Mouse (Mus musculus): ENCODE results near the gene Ccdc153.

The Ccdc153 gene

GRCm38 (mm10) chr9:44240911-44241310 lies 435 bp downstream of the Ccdc153 start:
- no peak for DNase-seq

DNA sequence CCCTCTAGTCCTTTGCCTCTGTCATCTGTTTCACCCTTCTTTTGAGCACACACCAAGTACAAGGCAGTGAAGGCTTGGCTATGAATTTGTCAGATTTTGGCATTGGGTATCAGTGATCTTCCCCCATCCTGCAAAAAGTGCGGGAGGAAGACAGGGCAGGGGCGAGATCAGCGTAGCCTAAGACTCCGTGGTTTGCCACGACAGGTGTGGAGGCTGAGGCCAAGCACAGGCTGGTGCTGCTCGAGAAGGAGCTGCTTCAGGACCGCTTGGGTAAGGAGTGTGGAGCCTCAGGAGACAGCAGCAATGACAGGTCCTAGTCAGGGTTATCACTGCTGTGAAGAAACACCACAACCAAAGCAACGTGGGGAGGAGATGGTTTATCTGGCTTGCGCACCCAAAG lies 942 bp downstream of the Ccdc153 start:
- DNase-seq: no peak

- DNase-seq: no peak
These were observed 3.1 kb downstream of the Ccdc153 start for GRCm38 (mm10) chr9:44243621-44244020.

DNA sequence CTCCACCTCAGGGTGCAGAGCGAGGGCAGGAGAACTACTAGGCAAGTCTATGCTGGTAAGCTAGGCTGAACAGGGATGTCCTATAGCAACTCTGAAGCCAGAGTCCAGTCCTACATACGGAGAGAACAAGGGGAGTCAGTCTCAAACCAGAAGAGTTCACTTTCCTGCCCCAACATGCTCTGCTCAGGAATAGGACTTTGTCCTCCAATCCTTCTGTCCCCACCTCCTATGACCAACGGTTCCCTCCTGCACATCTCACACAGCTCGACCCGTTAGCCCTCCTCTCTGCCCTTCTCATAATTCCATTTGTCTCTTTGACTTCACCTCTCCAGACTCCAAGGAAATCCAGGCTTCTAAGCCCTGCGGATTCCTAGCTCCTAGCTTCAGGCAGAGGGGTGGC lies 7.4 kb downstream of the Ccdc153 start:
- DNase-seq: no peak

DNA sequence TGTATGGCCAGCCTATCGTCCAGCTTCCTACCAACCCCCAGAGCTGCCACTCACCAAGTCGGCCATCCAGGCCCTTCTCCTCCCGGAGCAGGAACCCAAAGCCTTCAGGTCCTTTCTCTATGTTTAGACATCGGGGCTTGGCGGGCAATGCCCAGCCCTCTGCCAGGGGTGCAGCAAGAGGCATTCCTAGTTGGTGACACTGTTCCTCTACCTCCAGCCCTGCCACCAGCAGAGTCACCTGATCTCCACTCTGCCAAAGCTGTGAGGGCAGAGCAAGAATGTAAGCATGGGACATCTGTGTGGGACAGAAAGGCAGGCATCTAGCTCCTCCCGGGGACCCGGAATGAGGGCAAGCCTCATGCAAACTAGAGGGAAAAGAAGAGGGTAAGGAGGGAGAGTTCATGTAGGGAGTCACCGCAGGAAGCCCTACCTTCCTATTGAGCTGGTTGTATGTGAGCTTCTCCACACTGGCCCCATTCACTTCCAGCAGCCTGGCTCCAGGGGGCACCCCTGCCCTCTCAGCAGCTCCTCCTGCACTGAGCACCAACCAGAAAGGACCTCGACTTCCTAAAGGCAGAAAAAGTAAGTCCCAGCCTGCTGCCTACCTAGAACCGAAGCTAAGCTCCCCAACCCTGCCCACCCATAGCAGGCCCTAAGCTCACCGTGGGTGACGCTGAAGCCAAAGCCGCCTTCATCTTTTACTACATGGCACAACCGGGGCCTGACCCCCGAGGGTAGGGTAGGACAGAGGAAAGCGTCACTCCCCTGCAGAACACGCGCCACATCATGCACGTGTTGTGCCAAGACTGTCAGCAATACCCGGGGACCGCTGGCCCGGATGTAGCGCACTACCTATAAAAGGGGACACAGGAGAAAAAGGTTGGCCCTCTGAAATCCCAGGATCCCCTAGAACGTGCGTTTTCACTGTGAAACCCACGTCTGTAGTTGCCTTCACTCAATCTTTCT lies 9.0 kb downstream of the Ccdc153 start:
- peak; percentile 60 for DNase-seq

- DNase-seq: no peak
These were observed 10.0 kb downstream of the Ccdc153 start for GRCm38 (mm10) chr9:44250445-44250844.

- DNase-seq: no peak
These were observed 10.8 kb downstream of the Ccdc153 start, which contains the start of gene Pdzd3 for GRCm38 (mm10) chr9:44251314-44251713. TSS of gene Pdzd3 (minus strand) at chr9:44251471.

DNA sequence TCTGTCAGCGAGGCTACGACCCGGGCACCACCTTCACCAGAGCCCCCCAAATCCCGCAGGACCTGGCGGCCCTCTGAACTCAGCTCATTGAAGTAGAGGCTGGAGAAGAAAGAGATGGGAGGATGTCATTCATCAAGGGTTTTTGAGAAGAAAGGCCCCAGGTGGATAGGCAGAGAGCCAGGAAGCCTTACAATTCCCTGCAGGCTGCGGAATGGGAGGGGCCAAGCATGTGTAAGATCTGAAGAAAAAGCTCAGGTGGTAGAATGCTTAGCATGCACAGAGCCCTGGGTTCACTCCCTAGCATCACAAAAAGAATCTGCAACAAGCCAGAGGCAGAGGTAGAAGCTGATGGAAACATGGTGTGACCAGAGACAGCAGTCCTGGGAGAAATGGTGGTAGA lies 13.0 kb downstream of the Ccdc153 start:
- DNase-seq: no peak

DNA sequence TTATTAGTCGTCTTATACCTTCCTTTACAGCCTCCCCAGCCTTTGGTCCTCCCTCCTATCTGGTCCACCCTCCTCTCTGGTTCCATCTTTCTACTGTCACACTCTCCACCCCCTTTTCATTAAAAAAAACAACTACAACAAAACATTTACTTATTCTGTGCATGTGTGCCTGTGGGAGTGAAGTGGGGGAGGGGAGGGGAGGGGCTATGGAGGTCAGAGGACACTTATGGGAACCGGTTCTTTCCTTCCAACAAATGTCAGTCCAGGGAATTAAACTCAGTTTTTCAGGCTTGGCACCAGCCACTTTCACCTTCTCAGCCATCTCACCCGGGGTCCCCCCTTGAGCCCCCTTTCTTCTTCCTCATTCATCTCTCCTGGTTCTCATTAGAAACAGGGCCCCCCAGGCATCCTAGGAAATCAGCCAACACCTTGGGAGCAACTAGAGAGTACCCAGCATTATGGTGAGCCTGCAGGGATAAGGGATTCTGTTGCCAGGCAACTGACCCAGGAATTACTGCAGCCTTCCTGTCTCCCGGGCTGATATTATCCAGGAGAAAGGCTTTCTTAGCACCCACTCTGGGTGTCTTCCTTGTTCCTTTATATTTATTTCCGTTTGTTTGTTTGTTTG lies 14.1 kb downstream of the Ccdc153 start:
- DNase-seq: no peak

- DNase-seq: no peak
These were observed 14.7 kb downstream of the Ccdc153 start for GRCm38 (mm10) chr9:44255136-44255521.

GRCm38 (mm10) chr9:44256213-44256612 lies 15.7 kb downstream of the Ccdc153 start:
- no peak for DNase-seq

- no peak for DNase-seq
These were observed 18.5 kb downstream of the Ccdc153 start for GRCm38 (mm10) chr9:44259014-44259413.

GRCm38 (mm10) chr9:44261388-44261787 lies 20.9 kb downstream of the Ccdc153 start:
- DNase-seq: no peak

- DNase-seq: no peak
These were observed 26.2 kb downstream of the Ccdc153 start for GRCm38 (mm10) chr9:44266478-44267226.

GRCm38 (mm10) chr9:44267319-44268026 lies 27.0 kb downstream of the Ccdc153 start:
- DNase-seq: no peak

GRCm38 (mm10) chr9:44268027-44268360 lies 27.5 kb downstream of the Ccdc153 start:
- peak; percentile 88 for DNase-seq

- no peak for DNase-seq
These were observed 28.0 kb downstream of the Ccdc153 start, which contains the start of gene Nlrx1 for GRCm38 (mm10) chr9:44268432-44268831. TSS of gene Nlrx1 (minus strand) at chr9:44268599.

GRCm38 (mm10) chr9:44269077-44269476 lies 28.6 kb downstream of the Ccdc153 start:
- DNase-seq: no peak

DNA sequence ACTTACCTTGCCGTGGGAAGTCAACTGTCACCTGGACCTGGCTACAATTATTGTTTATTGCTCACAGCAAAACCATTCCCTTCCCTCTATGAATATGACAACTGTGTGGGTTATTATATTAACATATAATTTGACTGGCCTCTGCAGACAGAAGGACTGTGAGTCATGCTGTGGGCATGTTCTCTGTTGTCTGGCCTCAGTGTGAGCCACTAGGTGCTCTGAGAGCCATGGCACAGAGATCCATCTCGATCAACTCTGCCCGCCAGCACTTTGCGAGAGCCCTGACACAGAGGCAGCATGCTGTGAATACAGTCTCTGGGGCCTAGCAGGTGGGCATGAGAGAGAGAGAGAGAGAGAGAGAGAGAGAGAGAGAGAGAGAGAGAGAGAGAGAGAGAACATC lies 29.5 kb downstream of the Ccdc153 start:
- DNase-seq: no peak

GRCm38 (mm10) chr9:44283183-44283582 lies 42.7 kb downstream of the Ccdc153 start:
- no peak for DNase-seq

- DNase-seq: no peak
These were observed 45.9 kb downstream of the Ccdc153 start for GRCm38 (mm10) chr9:44286256-44286850.

GRCm38 (mm10) chr9:44287003-44287400 lies 46.5 kb downstream of the Ccdc153 start:
- DNase-seq: no peak
